Comparison of ENCODE assay signal across 15 mouse cellular contexts in the genomic region with DNA sequence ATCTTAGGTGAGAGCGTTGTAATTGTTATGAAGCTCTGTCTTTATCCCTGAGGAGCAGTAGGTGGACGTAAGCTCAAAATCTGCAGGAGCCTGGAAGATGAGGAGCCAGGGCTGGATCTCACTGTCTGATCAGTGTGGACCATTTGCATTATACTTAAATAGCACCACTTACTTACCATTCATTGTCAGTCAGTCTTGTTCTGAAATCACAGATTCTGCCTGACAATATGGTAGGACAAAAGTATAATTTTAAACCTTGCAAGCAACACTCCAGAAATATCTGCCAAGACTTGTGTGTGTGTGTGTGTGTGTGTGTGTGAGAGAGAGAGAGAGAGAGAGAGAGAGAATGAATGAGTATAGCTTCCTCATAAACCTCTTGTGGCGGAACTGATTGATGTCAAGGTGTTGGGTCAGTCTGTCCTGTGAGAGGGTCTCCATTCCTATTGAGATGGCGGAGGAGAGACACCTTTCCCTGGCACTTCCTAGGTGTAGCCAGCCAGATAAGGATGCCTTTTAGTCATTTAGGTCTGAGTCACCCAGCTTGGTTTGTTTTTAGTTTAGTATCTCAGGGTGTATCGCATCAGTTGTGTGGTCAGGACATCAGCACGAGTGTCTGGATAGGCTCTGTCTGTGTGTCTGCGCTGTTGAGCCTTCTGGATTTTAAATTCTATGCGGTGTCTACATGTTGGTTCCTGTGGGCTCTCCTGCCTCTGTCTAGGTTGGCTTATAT. TPM values are rescaled to one million over a fixed set of nuclear protein-coding genes. Genes with fewer than 3 reads are reported as not detected.
DNase-seq lines count a peak whose midpoint lies in the region; ATAC-seq and TF ChIP-seq lines count a peak whose summit lies in the region.
"Had no signal": no experiment of that assay in that cellular context is flagged by ENCODE, and none has a peak within 500 bp of the region (broad histone marks: within the 10 kb centered on the region; RNA-seq: fewer than 3 reads in every experiment).

No protein-coding gene starts in this region.

- DNase-seq in heart, adult 11 months: no peak
- no peak for DNase-seq in stomach, postnatal 0 days (ENCODE audit: low spot score)
- DNase-seq in adrenal gland, postnatal 10 days: no peak
- DNase-seq: lung, adult 18-20 months; lung, postnatal 36 days; right cerebral cortex, adult 18-20 months; spleen, adult 18-20 months had no signal

- 93% methylated on average over 8 of the region's 8 CpGs for WGBS in forebrain, embryonic 15.5 days
- 91% methylated on average over 8 of the region's 8 CpGs for WGBS in forebrain, embryonic 12.5 days
- 63% methylated on average over 8 of the region's 8 CpGs for WGBS in heart, embryonic 14.5 days
- WGBS in stomach, postnatal 0 days: 79% methylated on average over 8 of the region's 8 CpGs

- peaks cover 57% of the 10 kb centered on the region for H3K4me1 ChIP-seq in forebrain, embryonic 15.5 days
- peaks cover 38% of the 10 kb centered on the region for H3K4me1 ChIP-seq in forebrain, embryonic 12.5 days
- peaks cover 44 to 82% of the 10 kb centered on the region in 2 experiments for H3K4me1 ChIP-seq in heart, embryonic 14.5 days (ENCODE audit: control insufficient read depth in 2 of 2, insufficient read depth in 2 of 2, low read length in 2 of 2)
- H3K4me1 ChIP-seq in megakaryocyte, embryonic 14.5 days: peaks cover 100% of the 10 kb centered on the region
- H3K4me1 ChIP-seq in stomach, postnatal 0 days (replicated peaks; ENCODE audit: control insufficient read depth, insufficient read depth): peaks cover 18% of the 10 kb centered on the region

- ATAC-seq in forebrain, embryonic 15.5 days (replicated peaks): no peak
- no peak for ATAC-seq in forebrain, embryonic 12.5 days (ENCODE audit: low FRiP score)
- no peak for ATAC-seq in heart, embryonic 14.5 days (ENCODE audit: insufficient number of reproducible peaks, insufficient read depth, low FRiP score, low read depth)
- no peak for ATAC-seq in megakaryocyte, adult 5-6 weeks (ENCODE audit: poor library complexity, severe bottlenecking)
- ATAC-seq in stomach, postnatal 0 days (ENCODE audit: low FRiP score, low TSS enrichment): no peak
- ATAC-seq: forebrain, embryonic 16.5 days had no signal

- H3K27ac ChIP-seq in forebrain, embryonic 15.5 days (replicated peaks): peak overlapping the region; percentile 23; the same call in 1 of the 2 replicates
- no peak overlapping the region for H3K27ac ChIP-seq in forebrain, embryonic 12.5 days
- peak overlapping the region; percentile 4 to 82; a peak in 3 of 4 replicates for H3K27ac ChIP-seq in heart, embryonic 14.5 days (replicated peaks in 1 of 2; ENCODE audit: control insufficient read depth in 1 of 2, insufficient read depth in 1 of 2, low read depth in 2 of 2, low read length in 2 of 2)
- H3K27ac ChIP-seq in stomach, postnatal 0 days (replicated peaks): 0 out of 2 replicates have a peak overlapping the region, but pooled peaks have one; percentile 13
- H3K27ac ChIP-seq: hindbrain, embryonic 10.5 days had no signal

- no peak overlapping the region for H3K9ac ChIP-seq in forebrain, embryonic 15.5 days (replicated peaks)
- H3K9ac ChIP-seq in forebrain, embryonic 12.5 days: no peak overlapping the region
- peak overlapping the region; percentile 0; the same call in 1 of the 2 replicates for H3K9ac ChIP-seq in heart, embryonic 14.5 days (ENCODE audit: low read length)
- no peak overlapping the region for H3K9ac ChIP-seq in stomach, postnatal 0 days (ENCODE audit: low read length)

- no peak for TF ChIP-seq EP300 in stomach, postnatal 0 days (optimal IDR thresholded peaks at IDR 0.05)

- TF ChIP-seq CTCF in stomach, postnatal 0 days (IDR thresholded peaks at IDR 0.05; ENCODE audit: low read depth): no peak

- no peak overlapping the region for H3K4me2 ChIP-seq in forebrain, embryonic 15.5 days (replicated peaks)
- no peak overlapping the region for H3K4me2 ChIP-seq in forebrain, embryonic 12.5 days
- 0 out of 2 replicates have a peak overlapping the region, but pooled peaks have one; percentile 25 for H3K4me2 ChIP-seq in heart, embryonic 14.5 days (ENCODE audit: low read length)
- H3K4me2 ChIP-seq in stomach, postnatal 0 days (replicated peaks; ENCODE audit: low read depth): no peak overlapping the region

- H3K9me3 ChIP-seq in forebrain, embryonic 15.5 days: no peaks in the 10 kb centered on the region
- H3K9me3 ChIP-seq in forebrain, embryonic 12.5 days: no peaks in the 10 kb centered on the region
- no peaks in the 10 kb centered on the region for H3K9me3 ChIP-seq in heart, embryonic 14.5 days (ENCODE audit: control insufficient read depth, low read length)
- H3K9me3 ChIP-seq in megakaryocyte, embryonic 14.5 days: no peaks in the 10 kb centered on the region
- no peaks in the 10 kb centered on the region for H3K9me3 ChIP-seq in stomach, postnatal 0 days (ENCODE audit: control insufficient read depth, low read length)
- H3K9me3 ChIP-seq: hindbrain, embryonic 10.5 days had no signal

- H3K4me3 ChIP-seq in forebrain, embryonic 15.5 days: no peak overlapping the region
- H3K4me3 ChIP-seq in forebrain, embryonic 12.5 days (replicated peaks): no peak overlapping the region
- no peak overlapping the region for H3K4me3 ChIP-seq in heart, embryonic 14.5 days (ENCODE audit: control insufficient read depth in 1 of 2, insufficient read depth in 1 of 2, low read depth in 1 of 2, low read length in 2 of 2)
- peak overlapping the region; percentile 7 for H3K4me3 ChIP-seq in megakaryocyte, embryonic 14.5 days (replicated peaks)
- H3K4me3 ChIP-seq in stomach, postnatal 0 days (ENCODE audit: low read depth, low read length): no peak overlapping the region
- H3K4me3 ChIP-seq: erythroblast, embryonic 14.5 days; hindbrain, embryonic 10.5 days had no signal

- H3K27me3 ChIP-seq in forebrain, embryonic 15.5 days: no peaks in the 10 kb centered on the region
- no peaks in the 10 kb centered on the region for H3K27me3 ChIP-seq in forebrain, embryonic 12.5 days
- no peaks in the 10 kb centered on the region for H3K27me3 ChIP-seq in heart, embryonic 14.5 days (ENCODE audit: control insufficient read depth, insufficient read depth, low read length)
- H3K27me3 ChIP-seq in megakaryocyte, embryonic 14.5 days (replicated peaks): no peaks in the 10 kb centered on the region
- no peaks in the 10 kb centered on the region for H3K27me3 ChIP-seq in stomach, postnatal 0 days (ENCODE audit: control insufficient read depth, insufficient read depth, low read length)

- H3K36me3 ChIP-seq in forebrain, embryonic 15.5 days: 0 out of 2 replicates have a peak, but pooled peaks cover 2% of the 10 kb centered on the region
- H3K36me3 ChIP-seq in forebrain, embryonic 12.5 days (replicated peaks): peaks cover 8% of the 10 kb centered on the region
- peaks cover 6% of the 10 kb centered on the region; the same call in 1 of the 2 replicates for H3K36me3 ChIP-seq in heart, embryonic 14.5 days (ENCODE audit: control insufficient read depth, insufficient read depth, low read length)
- H3K36me3 ChIP-seq in megakaryocyte, embryonic 14.5 days (replicated peaks; ENCODE audit: low read length): peaks cover 60% of the 10 kb centered on the region
- no peaks in the 10 kb centered on the region for H3K36me3 ChIP-seq in stomach, postnatal 0 days (ENCODE audit: control insufficient read depth, insufficient read depth, low read length)

RNA-seq across cellular contexts. Expression of gene Arhgef7, which starts 49.1 kb away (rescaled TPM):
- polyA plus RNA-seq in forebrain, embryonic 15.5 days (2015; fragmentation: Nextera tagmentation; extraction: Ambion mirVana): 77.1 and 86.4 TPM in 2 replicates
- 78.8 and 82.1 TPM in 2 replicates for polyA plus RNA-seq in forebrain, embryonic 12.5 days (2016; fragmentation: Nextera tagmentation; extraction: Ambion mirVana)
- polyA plus RNA-seq in heart, embryonic 14.5 days (2014; fragmentation: Nextera tagmentation; extraction: Ambion mirVana): 67.5 and 72.1 TPM in 2 replicates
- 44.5 and 95.5 TPM in 2 replicates for polyA plus RNA-seq in megakaryocyte, embryonic 14.5 days (2012; ENCODE audit: insufficient read depth, low replicate concordance)
- total RNA-seq in megakaryocyte, adult 5-6 weeks (2015): 39.5 and 48.5 TPM in 2 replicates
- 25.0 and 27.0 TPM in 2 replicates for total RNA-seq in megakaryocyte, adult 5-6 weeks (2017)
- polyA plus RNA-seq in stomach, postnatal 0 days (2015; fragmentation: Nextera tagmentation; extraction: Ambion mirVana): 12.6 and 13.7 TPM in 2 replicates
- total RNA-seq in adrenal gland, postnatal 10 days (2021): 10 to 100 TPM; 53.1 to 70.4 TPM
